In the genomic region with DNA sequence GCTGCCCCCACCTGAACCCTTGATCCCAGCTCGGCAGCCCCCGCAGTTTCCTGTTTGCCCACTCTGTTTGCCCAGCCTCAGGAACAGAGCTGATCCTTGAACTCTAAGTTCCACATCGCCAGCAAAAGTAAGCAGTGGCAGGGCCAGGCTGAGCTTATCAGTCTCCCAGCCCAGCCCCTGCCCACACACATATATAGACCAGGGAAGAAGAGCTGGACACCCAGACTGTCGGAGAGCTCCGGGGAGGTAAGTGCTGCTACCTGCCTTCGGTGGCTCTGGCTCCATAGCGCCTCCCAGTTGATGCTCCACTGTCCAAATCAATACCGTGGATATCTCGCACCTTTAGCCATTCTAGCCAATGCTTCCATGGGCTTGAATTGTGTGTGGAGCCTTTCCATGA, we compare ENCODE assay signal across 16 mouse cellular contexts. TPM values are rescaled to one million over a fixed set of nuclear protein-coding genes. Genes with fewer than 3 reads are reported as not detected.
DNase-seq lines count a peak whose midpoint lies in the region; ATAC-seq and TF ChIP-seq lines count a peak whose summit lies in the region.
"Had no signal": no experiment of that assay in that cellular context is flagged by ENCODE, and none has a peak within 500 bp of the region (broad histone marks: within the 10 kb centered on the region; RNA-seq: fewer than 3 reads in every experiment).

TSS of gene Apoa1 (plus strand) at position 90 of the 400 bp plus-strand sequence.

- H3K4me2 ChIP-seq in heart, embryonic 11.5 days, result no peak within 1 kb of the TSS
- H3K4me2 ChIP-seq in intestine, postnatal 0 days (replicated peaks; ENCODE audit: low read depth), result peak within 1 kb of the TSS; percentile 69
- H3K4me2 ChIP-seq in liver, postnatal 0 days (ENCODE audit: low read depth, low read length), result peak within 1 kb of the TSS; percentile 69
- H3K4me2 ChIP-seq in hindbrain, postnatal 0 days (ENCODE audit: low read depth, low read length), result no peak within 1 kb of the TSS

- intact Hi-C loops in heart, postnatal 25 days (cut with DNase I), result no loop called here

- no peaks in the 10 kb centered on the region for H3K9me3 ChIP-seq in heart, embryonic 11.5 days (replicated peaks; ENCODE audit: control insufficient read depth, low read length)
- H3K9me3 ChIP-seq in intestine, postnatal 0 days (ENCODE audit: control insufficient read depth), result no peaks in the 10 kb centered on the region
- H3K9me3 ChIP-seq in liver, postnatal 0 days (ENCODE audit: low read length), result no peaks in the 10 kb centered on the region
- no peaks in the 10 kb centered on the region for H3K9me3 ChIP-seq in hindbrain, postnatal 0 days (ENCODE audit: low read length)
- H3K9me3 ChIP-seq: forebrain, embryonic 15.5 days had no signal

- no peak within 1 kb of the TSS for H3K4me3 ChIP-seq in heart, embryonic 11.5 days (ENCODE audit: low read depth, low read length)
- peak within 1 kb of the TSS; percentile 41 for H3K4me3 ChIP-seq in intestine, postnatal 0 days (ENCODE audit: low read depth, low read length)
- H3K4me3 ChIP-seq in liver, postnatal 0 days (ENCODE audit: low read depth, low read length), result peak within 1 kb of the TSS; percentile 45
- no peak within 1 kb of the TSS for H3K4me3 ChIP-seq in hindbrain, postnatal 0 days (ENCODE audit: low read length)

- no peaks in the 10 kb centered on the region for H3K36me3 ChIP-seq in heart, embryonic 11.5 days (ENCODE audit: control insufficient read depth, insufficient read depth, low read length)
- no peaks in the 10 kb centered on the region; the same call in 1 of the 2 replicates for H3K36me3 ChIP-seq in intestine, postnatal 0 days (ENCODE audit: control insufficient read depth, insufficient read depth)
- peaks cover 1% of the 10 kb centered on the region; the same call in 1 of the 2 replicates for H3K36me3 ChIP-seq in liver, postnatal 0 days (replicated peaks; ENCODE audit: insufficient read depth, low read length)
- H3K36me3 ChIP-seq in hindbrain, postnatal 0 days (ENCODE audit: insufficient read depth, low read length), result no peaks in the 10 kb centered on the region; the same call in 1 of the 2 replicates
- H3K36me3 ChIP-seq: forebrain, embryonic 15.5 days had no signal

- TF ChIP-seq CTCF in intestine, postnatal 0 days (IDR thresholded peaks at IDR 0.05; ENCODE audit: low read depth), result peak; percentile 53
- 0 out of 2 replicates have a peak, but pooled peaks have one; percentile 10 for TF ChIP-seq CTCF in liver, postnatal 0 days (IDR thresholded peaks at IDR 0.05; ENCODE audit: low read depth)
- no peak for TF ChIP-seq CTCF in hindbrain, postnatal 0 days (IDR thresholded peaks at IDR 0.05; ENCODE audit: low read depth)

- no peak for ATAC-seq in heart, embryonic 11.5 days (replicated peaks; ENCODE audit: insufficient number of reproducible peaks, low FRiP score, low TSS enrichment)
- peak; percentile 34 for ATAC-seq in intestine, postnatal 0 days
- ATAC-seq in liver, postnatal 0 days, result peak; percentile 62
- no peak for ATAC-seq in hindbrain, postnatal 0 days
- ATAC-seq: CD4-positive, CD25-positive, alpha-beta regulatory T cell, adult 4 months; forebrain, embryonic 15.5 days; inflammation-experienced regulatory T-cells, adult 6 months had no signal

- no peak within 1 kb of the TSS for H3K27ac ChIP-seq in heart, embryonic 11.5 days (ENCODE audit: low read depth, low read length)
- peak within 1 kb of the TSS; percentile 96 for H3K27ac ChIP-seq in intestine, postnatal 0 days (ENCODE audit: low read depth, low read length)
- peak within 1 kb of the TSS; percentile 96 for H3K27ac ChIP-seq in liver, postnatal 0 days (ENCODE audit: low read depth)
- H3K27ac ChIP-seq in hindbrain, postnatal 0 days, result no peak within 1 kb of the TSS
- H3K27ac ChIP-seq: forebrain, embryonic 15.5 days had no signal

- H3K4me1 ChIP-seq in heart, embryonic 11.5 days (ENCODE audit: control insufficient read depth, insufficient read depth, low read length), result peaks cover 5% of the 10 kb centered on the region; the same call in 1 of the 2 replicates
- H3K4me1 ChIP-seq in intestine, postnatal 0 days (replicated peaks; ENCODE audit: control insufficient read depth, insufficient read depth, low read length), result 0 out of 2 replicates have a peak, but pooled peaks cover 3% of the 10 kb centered on the region
- peaks cover 21% of the 10 kb centered on the region for H3K4me1 ChIP-seq in liver, postnatal 0 days (ENCODE audit: insufficient read depth)
- peaks cover 3% of the 10 kb centered on the region; the same call in 1 of the 2 replicates for H3K4me1 ChIP-seq in hindbrain, postnatal 0 days (ENCODE audit: insufficient read depth, low read length)

- 59% methylated on average over 9 of the region's 9 CpGs for WGBS in heart, embryonic 11.5 days (ENCODE audit: insufficient replicate concordance)
- 28% methylated on average over 9 of the region's 9 CpGs for WGBS in intestine, postnatal 0 days
- WGBS in liver, postnatal 0 days (ENCODE audit: insufficient replicate concordance), result 46% methylated on average over 9 of the region's 9 CpGs
- 66% methylated on average over 9 of the region's 9 CpGs for WGBS in hindbrain, postnatal 0 days

- no peak for DNase-seq in heart, postnatal 25 days (ENCODE audit: low spot score)
- DNase-seq in ZHBTc4 (ENCODE audit: low read depth, low spot score), result peak; percentile 41
- peak; percentile 83 for DNase-seq in liver, postnatal 0 days
- no peak for DNase-seq in hindbrain, postnatal 0 days (ENCODE audit: low spot score)
- DNase-seq in testis, postnatal 10 days (ENCODE audit: low spot score), result no peak
- no peak for DNase-seq in urinary bladder, adult 2 months (ENCODE audit: low spot score)
- DNase-seq: cerebellum, adult 18-20 months; gastrocnemius, postnatal 14 days; heart, postnatal 14 days; lung, postnatal 10 days; right cerebral cortex, postnatal 14 days had no signal

- peak; percentile 65; the same call in 1 of the 2 replicates for TF ChIP-seq EP300 in liver, postnatal 0 days (IDR thresholded peaks at IDR 0.05; ENCODE audit: low read depth)

- H3K9ac ChIP-seq in heart, embryonic 11.5 days (ENCODE audit: low read depth, low read length), result no peak within 1 kb of the TSS
- H3K9ac ChIP-seq in intestine, postnatal 0 days (ENCODE audit: low read depth, low read length), result peak within 1 kb of the TSS; percentile 55
- peak within 1 kb of the TSS; percentile 79 for H3K9ac ChIP-seq in liver, postnatal 0 days (replicated peaks)
- no peak within 1 kb of the TSS for H3K9ac ChIP-seq in hindbrain, postnatal 0 days (replicated peaks; ENCODE audit: low read length)

- peaks cover 5% of the 10 kb centered on the region; the same call in 1 of the 2 replicates for H3K27me3 ChIP-seq in heart, embryonic 11.5 days (ENCODE audit: control insufficient read depth, insufficient read depth, low read length)
- no peaks in the 10 kb centered on the region for H3K27me3 ChIP-seq in intestine, postnatal 0 days (replicated peaks; ENCODE audit: control insufficient read depth, insufficient read depth, low read length)
- no peaks in the 10 kb centered on the region for H3K27me3 ChIP-seq in liver, postnatal 0 days (ENCODE audit: insufficient read depth, low read length)
- H3K27me3 ChIP-seq in hindbrain, postnatal 0 days (ENCODE audit: insufficient read depth, low read length), result no peaks in the 10 kb centered on the region
- H3K27me3 ChIP-seq: forebrain, embryonic 15.5 days had no signal

RNA-seq across cellular contexts. Expression of gene Apoa1, which starts in this region (rescaled TPM):
- 5.7 and 29.6 TPM in 2 replicates for polyA plus RNA-seq in heart, embryonic 11.5 days (2014; fragmentation: Nextera tagmentation; extraction: Ambion mirVana)
- not detected for total RNA-seq in heart, postnatal 25 days (2021)
- 28,401 and 28,927 TPM in 2 replicates for polyA plus RNA-seq in intestine, postnatal 0 days (2015; fragmentation: Nextera tagmentation; extraction: Ambion mirVana)
- 27,203 and 27,647 TPM in 2 replicates for polyA plus RNA-seq in liver, postnatal 0 days (2015; fragmentation: Nextera tagmentation; extraction: Ambion mirVana)
- total RNA-seq in hindbrain, postnatal 0 days (2014; rRNA removed), result 1.6 TPM in 1 of 2 replicates, not detected in the other
- 3.4 and 4.5 TPM in 2 replicates for polyA plus RNA-seq in hindbrain, postnatal 0 days (2015; fragmentation: Nextera tagmentation; extraction: Ambion mirVana)
- polyA plus RNA-seq in urinary bladder, adult 2 months (2012; rRNA removed), result 0.51 and 0.87 TPM in 2 replicates
- total RNA-seq: gastrocnemius, postnatal 14 days had no signal
- polyA plus RNA-seq: CD4-positive, CD25-positive, alpha-beta regulatory T cell, adult 4 months; inflammation-experienced regulatory T-cells, adult 6 months had no signal

Comparison
In these comparisons a context has a peak if more than half of its experiments do, and no peak if none do; other contexts are left out.
1. RNA of gene Apoa1 (polyA plus RNA-seq): 28,401 to 28,927 TPM in intestine, postnatal 0 days and 27,203 to 27,647 TPM in liver, postnatal 0 days; 5.7 to 29.6 TPM in heart, embryonic 11.5 days, 3.4 to 4.5 TPM in hindbrain, postnatal 0 days and 0.51 to 0.87 TPM in urinary bladder, adult 2 months; every median in the first group is over 100 times any median in the second.
2. ATAC-seq: peak in intestine, postnatal 0 days (single experiment) and liver, postnatal 0 days (single experiment); none in heart, embryonic 11.5 days (single experiment) and hindbrain, postnatal 0 days (single experiment).
3. H3K27ac ChIP-seq: peak in intestine, postnatal 0 days (single experiment) and liver, postnatal 0 days (single experiment); none in heart, embryonic 11.5 days (single experiment) and hindbrain, postnatal 0 days (single experiment).
4. H3K4me2 ChIP-seq: peak in intestine, postnatal 0 days (single experiment) and liver, postnatal 0 days (single experiment); none in heart, embryonic 11.5 days (single experiment) and hindbrain, postnatal 0 days (single experiment).
5. H3K4me3 ChIP-seq: peak in intestine, postnatal 0 days (single experiment) and liver, postnatal 0 days (single experiment); none in heart, embryonic 11.5 days (single experiment) and hindbrain, postnatal 0 days (single experiment).
6. H3K9ac ChIP-seq: peak in intestine, postnatal 0 days (single experiment) and liver, postnatal 0 days (single experiment); none in heart, embryonic 11.5 days (single experiment) and hindbrain, postnatal 0 days (single experiment).
7. DNase-seq: peak in ZHBTc4 (single experiment) and liver, postnatal 0 days (single experiment); none in heart, postnatal 25 days (single experiment), hindbrain, postnatal 0 days (single experiment), testis, postnatal 10 days (single experiment) and urinary bladder, adult 2 months (single experiment).